Mouse (Mus musculus): ENCODE results near the gene Man1c1.

Man1c1 gene

DNA sequence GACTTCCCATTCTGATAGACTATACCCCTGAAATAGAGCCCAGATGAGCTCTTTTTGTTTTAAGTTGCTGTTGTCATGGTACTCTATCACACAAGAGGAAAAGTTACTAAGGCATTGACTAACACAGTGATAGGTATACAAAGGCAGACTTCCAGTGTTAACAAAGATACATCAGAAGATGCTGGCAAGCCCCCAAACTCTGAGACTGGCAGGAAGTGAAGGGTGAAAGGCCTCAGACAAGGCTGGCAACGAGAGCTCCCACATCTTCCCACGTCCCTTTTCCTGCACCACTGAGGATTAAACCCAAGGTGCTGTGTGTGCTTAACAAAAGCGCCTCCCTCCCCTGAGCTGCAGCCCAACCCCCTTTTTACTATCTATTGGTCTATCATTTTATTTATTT is 19.2 kb upstream of the Man1c1 start:
- DNase-seq = peak; percentile 61 to 63

DNA sequence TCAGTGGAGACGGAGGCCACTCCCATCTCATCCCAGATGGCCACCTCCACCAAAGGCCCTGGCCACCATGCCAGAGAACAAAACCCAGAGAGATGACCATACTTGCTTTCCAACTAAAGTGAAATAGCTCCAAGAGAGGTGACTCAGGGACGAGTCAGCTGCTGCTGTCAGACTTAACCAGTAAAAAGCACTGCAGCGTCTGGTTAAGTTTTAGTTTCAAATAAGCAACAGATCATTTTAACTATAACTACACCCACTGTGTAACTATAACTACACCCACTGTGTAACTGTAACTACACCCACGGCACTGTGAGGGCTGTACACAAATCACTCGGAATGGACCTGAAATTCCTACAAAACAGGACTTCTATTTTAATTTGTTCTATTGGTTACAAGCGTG is 17.0 kb upstream of the Man1c1 start:
- DNase-seq = no peak

DNA sequence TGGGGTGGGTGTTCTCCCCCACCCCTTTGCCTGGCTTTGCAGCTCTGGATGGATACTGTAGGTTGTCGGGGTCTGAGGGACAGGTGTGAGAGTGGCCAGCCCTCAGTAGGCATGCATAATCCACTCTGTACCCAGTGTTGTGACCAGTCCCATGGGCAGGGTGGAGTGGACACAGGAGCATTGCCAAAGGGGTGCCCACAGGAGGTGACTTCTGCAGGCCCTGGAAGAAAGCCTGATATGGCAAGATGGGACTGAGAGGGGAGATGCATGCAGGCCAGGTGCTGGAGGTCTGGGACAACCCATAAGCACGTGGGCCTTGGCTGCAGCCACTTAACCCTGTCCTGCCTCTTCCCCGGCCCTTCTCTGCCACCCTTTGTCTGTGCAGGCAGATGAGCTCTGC is 16.3 kb upstream of the Man1c1 start:
- no peak for DNase-seq

DNA sequence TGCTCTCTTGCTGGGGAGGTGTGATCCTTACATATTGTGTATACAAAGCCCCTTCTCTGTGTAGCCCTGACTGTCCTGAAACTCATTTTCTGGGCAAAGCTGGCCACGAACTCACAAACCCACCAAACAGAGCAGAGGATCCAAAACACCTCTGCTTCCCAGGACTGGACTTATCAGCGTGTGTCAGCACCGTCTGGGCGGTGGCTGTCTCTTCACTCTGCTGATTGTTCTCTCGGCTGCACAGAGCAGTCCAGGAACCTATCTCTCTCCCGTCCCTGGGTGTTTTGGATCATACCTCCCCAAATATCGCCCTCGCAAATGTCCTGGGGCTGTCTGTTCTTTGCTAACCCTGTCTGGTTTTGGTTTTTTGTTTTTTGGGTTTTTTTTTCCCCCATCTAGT is 15.4 kb upstream of the Man1c1 start:
- no peak for DNase-seq

DNA sequence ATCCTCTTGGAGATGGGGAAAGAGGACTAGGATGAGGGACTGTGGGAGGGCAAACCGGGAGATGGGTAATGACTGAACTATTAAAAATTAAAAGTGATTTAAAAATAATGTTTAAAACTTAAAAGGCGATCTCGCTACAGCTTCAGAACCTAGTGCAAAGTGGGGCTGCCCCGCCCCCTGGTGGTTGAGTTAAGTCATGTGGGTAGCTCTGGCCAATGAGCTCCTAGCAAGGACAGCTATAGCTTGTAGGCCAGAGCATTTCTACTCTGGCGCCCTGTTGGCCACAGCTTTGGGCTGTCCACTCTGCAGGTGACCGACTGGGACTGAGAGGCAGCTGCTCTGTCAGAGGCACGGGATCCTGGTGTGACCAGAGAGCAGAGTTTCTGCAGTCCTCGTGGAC is 9.8 kb upstream of the Man1c1 start:
- peak; percentile 84 to 89 for DNase-seq

DNA sequence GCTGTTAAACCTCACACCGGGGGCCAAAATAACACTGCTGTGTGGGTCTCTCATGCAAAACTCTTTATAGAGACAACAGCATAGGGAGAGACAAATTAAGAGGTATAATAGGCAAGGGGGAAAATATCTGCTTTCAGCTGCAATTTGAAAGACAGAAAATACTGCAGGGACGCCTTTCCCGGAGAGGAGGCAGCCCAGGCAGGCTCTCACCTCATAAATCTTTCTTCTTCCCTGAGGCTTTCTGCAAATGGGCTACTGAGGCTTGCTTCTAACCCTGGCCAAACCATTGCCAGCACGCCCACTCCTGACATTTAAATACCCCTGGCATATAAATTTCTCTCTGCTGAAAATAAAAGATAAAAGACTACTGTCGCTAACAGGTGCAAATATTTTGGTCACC is 1.2 kb upstream of the Man1c1 start:
- DNase-seq = no peak

DNA sequence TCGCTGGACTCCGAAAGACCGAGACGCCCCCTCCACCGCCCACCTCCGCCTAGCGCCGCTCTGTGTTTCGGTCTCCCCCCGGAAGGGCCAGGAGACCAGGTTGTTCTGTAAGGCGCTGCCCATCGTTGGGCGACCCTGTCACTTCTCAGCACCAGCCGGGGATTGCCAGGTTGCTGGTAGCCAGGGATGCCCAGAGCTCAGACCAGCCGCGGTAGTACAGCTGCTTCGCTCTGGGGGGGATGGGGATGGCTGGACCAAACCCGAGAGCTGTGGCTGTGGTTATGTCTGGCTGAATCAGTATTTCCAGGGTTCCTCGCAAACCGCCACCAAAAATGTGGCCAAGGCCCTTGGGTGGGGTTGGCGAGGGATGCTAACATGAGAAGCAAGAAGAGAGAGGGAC is 500 bp upstream of the Man1c1 start:
- no peak for DNase-seq

DNA sequence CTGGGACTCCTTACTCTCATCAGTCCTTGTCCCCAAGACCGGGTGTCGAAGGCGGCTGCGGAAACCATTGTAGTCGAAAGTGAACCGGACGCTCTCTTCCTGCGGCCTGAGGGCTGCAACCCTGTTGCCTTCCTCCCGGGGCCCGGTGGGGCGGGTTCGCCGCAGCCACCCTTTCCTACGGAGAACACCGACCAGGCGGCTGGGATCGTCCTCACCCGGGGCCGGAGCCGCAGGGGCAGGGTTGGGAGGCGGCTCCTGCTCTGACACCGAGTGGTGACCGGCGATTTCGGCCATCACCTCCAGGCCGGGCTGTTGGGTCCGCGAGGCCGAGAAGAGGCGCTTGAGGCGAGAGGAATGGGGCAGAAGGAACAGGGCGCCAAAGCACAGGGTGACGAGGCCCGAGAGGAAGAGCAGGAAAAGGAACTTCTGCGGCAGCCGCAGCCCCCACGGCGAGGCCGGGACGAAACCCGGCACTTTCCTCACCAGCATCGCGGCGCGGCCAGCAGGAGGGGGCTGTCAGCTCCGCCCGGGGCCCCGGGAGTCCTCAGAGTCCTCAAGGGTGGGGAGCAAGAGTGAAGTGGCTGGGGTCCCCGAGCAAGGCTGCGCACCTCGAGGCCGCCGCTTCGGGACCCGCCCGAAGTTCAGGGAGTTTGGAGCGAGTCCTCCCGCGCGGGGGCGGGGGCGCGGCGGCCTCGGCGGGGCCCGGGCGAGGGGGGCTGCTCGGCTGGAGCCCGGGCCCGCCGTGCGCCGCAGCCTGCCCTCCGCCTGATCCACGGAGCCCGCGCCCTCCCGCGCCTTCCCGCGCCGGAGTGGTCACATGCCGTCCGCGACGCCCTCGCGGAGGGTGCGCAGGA is 882 bp downstream of the Man1c1 start:
- peak; percentile 67 to 71 for DNase-seq

DNA sequence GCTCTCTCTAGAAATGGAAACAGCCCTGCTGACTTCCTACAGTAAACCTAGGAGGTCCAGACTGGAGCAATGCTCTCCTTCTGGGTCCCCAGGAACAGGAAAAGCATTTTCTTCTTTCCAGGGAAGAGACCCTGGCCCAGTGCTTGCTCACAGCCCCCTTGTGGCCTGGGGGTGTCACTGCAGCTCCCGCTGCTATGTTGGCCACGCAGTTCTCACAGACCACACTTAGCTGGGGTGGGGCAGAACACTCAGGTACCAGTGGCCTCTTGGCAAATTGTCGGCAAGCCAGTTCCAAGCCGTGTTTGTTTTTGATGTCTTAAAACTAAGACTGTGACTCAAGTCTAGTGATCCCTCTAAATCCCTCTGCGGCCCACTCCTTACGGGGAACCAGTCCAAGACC is 2.2 kb downstream of the Man1c1 start:
- peak; percentile 82 to 86 for DNase-seq

DNA sequence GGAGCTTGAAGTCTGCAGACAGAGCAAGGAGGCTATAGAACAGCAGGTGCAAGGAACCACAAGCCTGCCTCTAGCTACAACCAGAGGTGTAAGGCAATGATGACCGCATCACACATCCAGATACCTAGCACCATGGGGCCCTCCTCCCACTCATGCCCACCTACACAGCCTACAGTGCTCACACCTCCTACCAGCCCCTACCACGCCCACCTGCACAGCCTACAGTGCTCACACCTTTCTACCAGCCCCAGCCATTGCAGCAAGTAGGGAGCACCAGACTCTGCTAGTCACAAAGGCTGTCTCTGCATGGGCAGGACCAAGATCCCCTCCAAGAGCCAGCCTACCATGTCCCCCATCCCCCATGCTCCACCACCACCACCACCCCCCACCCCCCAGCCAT is 3.2 kb downstream of the Man1c1 start:
- no peak for DNase-seq

DNA sequence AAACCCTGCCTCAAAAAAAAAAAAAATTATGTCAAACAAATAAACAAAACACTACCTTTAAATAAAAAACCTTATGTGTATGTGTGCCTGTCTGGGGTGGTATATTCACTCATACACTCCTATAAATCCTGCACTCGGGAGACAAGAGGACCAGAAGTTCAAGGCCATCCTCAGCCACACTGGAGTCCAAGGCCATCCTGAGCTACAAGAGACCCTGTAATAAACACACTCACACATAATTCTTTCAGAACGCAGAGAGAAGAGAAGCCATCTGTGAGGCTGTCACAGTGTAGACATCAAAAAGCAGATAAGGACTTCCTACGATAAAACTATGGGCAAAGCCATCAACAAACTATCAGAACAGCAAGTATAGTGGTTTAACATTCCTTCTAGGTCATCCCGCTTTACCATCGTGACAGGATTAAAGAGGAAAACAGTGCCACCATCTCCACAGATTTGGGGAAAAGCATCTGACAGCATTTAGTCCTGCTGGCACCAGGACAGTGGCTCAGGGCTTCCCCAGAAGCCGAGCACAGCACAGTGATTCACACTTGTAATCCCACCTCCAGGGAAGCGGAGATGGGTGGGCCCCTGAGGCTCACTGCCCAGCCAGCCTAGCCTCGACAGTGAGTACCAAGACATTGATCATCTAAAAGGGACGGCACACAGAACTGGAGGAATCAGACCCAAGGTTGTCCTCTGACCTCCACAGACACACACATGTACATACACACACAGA is 10.7 kb downstream of the Man1c1 start:
- DNase-seq = no peak

DNA sequence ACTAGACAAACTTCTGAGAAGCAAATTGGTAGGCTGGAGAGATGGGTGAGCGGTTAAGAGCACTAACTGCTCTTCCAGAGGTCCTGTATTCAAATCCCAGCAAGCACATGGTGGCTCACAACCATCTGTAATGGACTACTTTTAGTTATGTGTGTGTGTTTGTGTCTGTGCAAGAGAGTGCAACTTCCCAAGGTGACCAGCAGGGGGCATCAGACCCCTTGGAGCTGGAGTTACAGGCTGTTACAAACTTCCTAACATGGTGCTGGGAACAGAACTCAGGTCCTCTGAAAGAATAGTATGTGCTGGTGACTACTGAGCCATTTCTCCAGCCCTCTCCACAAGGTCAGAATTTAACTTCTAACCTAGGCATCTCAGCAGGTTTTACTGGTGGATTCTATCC is 11.7 kb downstream of the Man1c1 start:
- no peak for DNase-seq

DNA sequence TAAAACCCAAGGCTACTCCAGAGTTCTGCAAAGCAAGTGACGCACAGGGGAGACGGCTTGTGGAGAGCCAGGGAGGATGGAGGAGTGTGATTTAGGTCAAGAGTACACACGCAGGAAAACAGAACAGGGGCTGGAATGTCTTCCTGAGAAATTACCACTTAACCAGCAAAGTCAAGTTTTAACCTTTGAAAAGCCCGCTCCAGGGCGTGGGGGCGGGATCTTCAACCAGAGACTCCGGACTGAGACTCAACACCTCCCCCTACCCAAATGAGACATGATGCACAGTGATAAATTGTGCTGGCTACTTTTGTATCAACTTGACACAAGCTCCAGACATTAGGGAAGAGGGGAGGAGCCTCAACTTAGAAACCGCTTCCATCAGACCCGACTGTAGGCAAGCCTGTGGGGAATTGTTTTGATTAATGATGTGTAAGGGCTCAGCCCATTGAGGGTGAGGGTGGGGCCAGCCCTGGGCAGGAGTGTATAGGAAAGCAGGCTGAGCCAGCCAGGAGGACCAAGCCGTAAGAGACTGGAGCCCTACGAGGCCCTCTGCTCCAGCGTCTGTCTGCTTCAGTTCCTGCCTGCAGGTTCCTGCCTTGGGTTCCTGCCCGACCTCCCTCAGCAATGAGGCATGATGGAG is 17.9 kb downstream of the Man1c1 start:
- DNase-seq = no peak

DNA sequence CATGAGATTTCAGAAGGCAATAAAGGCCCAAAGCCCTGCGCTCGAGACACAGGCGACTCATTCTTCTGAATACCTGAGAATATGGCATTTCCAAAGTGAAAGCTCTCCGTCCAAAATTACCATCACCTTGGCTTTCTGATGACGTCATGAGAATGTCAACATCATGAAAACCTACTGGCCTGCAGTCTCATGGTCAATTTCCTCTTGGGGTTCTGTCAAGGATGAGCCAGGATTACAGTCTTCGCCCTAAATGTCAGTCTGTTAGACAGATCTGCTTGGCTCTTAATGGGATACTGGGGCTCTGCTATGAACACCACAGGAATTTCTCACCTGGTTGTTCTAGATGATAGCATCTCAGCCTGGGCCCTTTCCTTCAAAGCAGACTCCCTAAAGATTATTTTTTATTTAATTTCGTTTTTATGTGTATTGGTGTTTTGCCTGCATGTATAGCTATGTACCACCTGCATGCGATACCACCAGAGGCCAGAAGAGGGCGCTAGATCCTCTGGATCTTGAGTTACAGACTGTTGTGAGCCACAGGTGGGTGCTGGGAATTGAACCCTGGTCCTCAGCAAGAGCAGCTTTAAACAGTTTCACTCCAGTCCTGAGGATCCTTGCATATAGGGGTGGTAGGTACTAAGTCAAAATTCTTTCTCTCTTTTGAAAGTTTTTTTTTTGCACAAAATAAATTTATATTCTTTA is 19.3 kb downstream of the Man1c1 start:
- no peak for DNase-seq

DNA sequence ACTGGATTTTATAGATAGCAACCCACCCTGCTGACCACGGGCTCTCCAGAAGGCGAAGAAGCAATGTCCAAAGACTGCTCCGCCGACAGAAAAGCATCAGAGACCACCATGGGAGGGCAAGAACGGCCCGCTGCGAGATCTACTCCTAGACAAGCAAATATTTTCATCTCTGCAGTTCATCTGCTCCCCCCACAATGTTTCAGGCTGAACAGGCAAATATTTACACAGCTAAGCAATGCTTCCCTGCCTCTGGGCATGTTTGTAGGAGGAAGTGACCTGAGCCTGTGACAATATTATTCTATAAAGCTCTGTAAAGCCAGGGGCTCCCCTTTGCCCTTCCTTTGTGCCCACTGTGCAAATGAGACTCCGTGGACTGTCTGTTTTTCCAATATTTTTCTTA is 20.2 kb downstream of the Man1c1 start:
- DNase-seq = no peak

DNA sequence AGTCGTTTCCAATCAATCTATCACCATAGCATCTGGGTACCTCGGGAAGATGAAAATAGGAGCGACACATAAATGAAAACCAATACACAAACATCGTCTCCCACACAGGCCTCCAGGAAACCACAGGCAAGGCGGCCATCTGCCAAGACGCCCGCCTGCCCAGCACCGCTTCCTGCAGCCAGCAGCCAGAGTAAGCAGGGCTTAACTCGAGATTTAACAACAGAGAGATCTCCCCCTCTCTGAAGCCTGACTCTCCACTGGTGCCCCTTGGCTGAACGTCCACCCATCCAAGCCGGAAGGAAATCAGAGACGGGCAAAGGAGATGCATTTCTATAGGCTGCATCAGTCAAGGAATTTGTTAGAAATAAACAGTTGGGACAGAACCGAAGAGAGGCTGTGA is 21.1 kb downstream of the Man1c1 start:
- peak; percentile 62 to 81 for DNase-seq

DNA sequence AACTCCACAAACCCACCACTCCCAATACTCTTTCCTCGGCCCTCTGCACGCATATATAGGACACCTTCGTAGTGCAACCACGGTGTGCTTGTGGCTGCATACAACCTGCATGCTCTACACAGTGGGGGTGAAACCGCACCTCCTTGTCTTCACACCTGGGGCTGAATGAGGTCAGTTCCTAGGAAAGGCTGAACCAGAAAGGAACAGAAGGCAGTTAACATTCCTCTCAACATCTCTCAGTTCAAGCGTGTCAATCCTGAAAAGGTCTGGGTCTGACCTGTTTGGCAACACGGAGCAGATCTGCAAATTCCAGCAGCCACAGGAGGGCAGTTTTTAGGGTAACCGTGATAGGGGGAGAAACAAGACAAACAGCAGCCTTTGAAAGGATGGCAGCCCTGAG is 21.7 kb downstream of the Man1c1 start:
- DNase-seq = no peak

DNA sequence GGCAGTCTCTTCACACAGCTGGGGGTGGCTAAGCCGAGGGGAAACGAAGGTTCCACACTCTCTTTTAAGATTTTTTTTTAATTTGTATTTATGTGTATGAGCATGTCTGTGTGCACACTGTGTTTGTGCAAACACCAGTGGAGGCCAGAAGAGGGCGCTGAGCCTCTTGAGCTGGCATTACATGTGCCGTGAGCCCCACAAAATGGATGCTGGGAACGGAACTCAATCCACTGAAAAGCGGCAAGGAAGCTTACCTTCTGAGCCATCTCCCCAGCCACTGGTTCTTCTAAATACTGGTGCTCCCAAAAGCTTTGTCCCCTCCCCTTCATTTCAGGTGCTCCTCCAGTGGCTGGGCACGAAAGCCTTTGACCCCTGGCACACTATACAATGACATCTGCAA is 22.3 kb downstream of the Man1c1 start:
- DNase-seq = no peak

DNA sequence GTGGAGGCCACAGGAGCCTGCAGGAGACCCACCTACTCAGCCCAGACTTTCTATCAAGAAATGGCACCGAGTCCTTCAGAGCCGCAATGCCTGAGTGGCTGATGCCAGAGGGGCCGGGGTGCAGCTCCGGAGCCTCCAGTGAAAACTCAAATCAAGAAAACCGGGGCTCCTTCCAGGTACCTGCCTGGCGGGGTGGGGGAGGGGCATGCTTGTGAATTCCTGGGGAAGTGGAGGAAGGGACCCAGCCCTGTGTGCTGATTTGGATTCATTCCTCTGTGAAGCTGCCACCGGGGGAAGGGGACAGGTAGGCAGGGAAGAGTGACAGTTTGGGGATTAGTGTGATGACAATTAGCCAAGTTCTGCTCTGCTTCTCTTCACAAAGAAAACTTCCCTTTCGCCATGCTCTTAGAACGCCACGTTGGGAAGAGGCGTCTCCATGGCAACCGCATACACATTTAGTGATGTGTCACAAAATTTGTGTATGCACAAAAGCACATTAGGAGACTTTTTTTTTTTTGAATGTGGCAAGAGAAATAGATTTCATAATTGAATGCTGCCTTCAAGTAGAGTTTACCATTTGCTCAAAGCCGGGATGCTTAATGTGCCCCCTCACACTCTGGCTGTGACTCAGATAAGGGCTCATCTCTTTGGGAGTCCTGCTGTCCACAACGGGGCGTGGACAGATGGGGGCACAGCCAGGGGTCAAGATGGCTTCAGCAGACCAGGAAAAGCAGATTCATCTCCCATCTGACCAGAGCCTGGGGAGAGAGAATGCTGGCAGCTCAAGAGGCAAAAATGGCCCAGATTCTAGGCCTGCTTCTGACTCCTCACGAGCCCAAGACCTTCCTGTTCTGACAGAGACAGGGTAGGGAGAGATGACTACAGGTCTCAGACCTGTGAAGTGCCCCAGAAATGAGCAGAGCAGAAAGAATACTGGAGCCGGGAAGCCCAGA is 26.3 kb downstream of the Man1c1 start:
- no peak for DNase-seq

DNA sequence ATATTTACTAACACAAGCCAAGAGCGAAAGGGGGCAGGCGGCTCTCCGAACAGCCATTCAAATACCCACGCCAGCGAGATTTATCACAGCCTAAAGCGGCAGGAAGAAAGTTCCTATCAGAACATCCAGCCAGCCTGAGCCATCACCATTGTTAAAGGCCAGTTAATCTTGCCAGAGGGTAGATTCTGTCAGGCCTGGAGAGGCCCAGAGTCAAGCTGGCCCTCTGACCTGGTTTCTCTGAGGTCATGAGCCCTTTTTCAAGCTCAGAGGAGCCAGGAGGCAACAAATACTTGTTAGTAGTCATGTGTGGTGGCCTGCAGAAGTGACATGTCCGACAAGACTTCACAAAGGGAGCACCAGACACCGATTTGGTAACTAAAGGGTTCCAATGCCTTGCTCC is 28.3 kb downstream of the Man1c1 start:
- DNase-seq = no peak

DNA sequence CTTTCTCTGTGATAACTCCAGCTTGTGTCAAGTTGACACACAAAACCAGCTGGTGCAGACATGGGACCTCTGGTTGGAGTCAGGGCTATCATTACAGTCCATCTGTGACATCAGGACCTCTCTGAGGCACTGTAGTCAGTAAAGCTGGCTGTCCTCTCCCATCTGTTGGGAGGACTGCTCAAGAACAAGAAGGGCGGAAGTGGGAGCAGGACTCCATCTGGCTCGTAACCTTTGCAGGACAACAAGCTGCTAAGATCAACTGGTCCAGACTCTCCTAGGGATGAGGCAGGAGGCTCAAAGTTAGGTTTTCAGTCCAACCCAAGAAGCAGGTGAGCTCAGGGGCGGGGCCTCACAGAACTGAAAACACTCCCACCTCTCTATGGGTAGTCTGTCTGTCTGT is 29.1 kb downstream of the Man1c1 start:
- DNase-seq = no peak

DNA sequence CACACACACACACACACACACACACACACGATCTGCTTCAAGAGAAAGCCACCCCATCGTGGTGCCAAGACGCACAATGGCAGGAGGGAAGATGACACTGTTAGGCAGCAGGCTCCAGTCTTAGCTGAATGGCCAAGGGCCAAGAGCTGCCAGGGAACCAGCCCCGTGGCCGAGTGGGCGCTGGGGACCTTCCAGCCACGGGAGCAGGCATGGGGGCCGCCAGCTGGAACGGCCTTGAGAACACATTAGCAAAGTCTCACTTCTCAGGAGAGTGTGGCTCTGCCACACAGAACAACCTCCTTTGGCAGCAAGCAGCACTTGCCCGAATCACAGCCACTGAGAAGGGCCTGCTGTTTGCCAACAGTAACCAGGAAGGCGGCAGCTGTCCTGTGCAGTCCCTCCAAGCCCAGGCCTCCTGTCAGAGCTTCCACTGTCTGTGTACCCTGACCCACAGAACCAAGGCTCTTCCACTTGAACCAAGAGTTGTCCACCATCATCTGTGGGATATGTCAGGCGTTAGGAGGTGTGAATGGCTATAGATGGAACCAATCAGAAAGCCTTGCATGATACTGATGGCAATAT is 30.1 kb downstream of the Man1c1 start:
- DNase-seq = no peak
